Mouse (Mus musculus) lung, postnatal 4 days (tissue): ENCODE results near the gene Itpripl2.
A peak's percentile ranks its signal among the peaks of the same experiment; 100 is the strongest.

Experiments
- DNase-seq, 2 experiments: peaks; one replicate each; pipeline ENCODE4 v3.0.0; 2021

Itpripl2 gene

GRCm38 (mm10) chr7:118491431-118492147, at the start of gene Itpripl2:
TSS of gene Itpripl2 (minus strand) at chr7:118491975.
- peak; percentile 91 to 94 for DNase-seq

DNA sequence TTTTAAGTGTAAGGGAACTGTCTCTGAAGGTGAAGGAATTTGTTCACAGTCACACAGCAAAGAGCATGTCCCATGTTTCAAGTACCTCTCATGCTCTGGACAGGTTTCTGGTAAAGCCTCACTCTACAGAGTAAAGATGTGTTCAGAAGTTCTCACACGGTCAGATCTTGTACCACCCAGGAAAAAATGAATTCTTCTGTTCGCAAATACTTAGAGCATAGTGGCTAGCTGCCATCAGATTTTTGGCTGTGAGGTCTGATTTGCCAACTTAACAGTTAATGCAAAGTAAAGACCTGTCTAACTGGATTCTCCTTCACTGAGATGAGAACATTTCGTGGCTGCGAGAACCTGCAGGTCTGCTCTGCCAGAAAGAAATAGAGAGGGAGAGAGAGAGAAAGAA, 43.3 kb upstream of the Itpripl2 start:
- DNase-seq = peak in 1 of 2 experiments; percentile 38

- DNase-seq = no peak
Observed at GRCm38 (mm10) chr7:118534326-118534725, 42.6 kb upstream of the Itpripl2 start.

- peak; percentile 95 to 96 for DNase-seq
Observed at GRCm38 (mm10) chr7:118533178-118533578, 41.4 kb upstream of the Itpripl2 start, which contains the start of gene Coq7. TSS of gene Coq7 (minus strand) at chr7:118533356.

DNA sequence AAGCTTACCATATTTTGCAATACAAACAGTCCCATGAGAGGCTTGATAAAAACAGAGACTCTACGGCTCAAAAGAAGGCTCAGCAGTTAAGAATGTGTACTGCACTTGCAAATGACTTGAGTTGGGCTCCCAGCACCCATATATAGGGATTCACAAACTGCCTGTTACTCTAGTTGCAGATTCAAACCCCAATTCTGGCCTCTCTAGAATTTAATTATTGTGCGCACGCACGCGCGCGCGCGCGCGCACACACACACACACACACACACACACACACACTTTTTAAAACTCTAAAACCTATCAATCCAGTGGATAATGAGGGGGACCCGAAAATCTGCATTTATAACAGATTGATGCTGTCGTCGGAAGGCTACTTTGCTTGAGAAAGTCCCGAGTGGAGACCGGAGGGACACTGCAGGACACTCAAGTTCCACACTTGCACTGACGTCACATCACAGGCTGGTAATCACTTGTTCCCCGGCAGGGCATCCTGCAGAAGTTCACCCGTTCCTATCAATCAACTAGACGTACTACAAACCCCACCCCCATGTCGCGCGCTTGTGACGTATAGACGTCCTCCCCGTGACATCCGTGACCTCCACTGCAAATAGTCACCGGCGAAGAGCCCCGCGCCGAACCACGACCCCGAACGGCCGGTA, 40.9 kb upstream of the Itpripl2 start:
- DNase-seq = peak; percentile 95 to 96

GRCm38 (mm10) chr7:118526967-118527366, 35.2 kb upstream of the Itpripl2 start:
- DNase-seq = no peak

DNA sequence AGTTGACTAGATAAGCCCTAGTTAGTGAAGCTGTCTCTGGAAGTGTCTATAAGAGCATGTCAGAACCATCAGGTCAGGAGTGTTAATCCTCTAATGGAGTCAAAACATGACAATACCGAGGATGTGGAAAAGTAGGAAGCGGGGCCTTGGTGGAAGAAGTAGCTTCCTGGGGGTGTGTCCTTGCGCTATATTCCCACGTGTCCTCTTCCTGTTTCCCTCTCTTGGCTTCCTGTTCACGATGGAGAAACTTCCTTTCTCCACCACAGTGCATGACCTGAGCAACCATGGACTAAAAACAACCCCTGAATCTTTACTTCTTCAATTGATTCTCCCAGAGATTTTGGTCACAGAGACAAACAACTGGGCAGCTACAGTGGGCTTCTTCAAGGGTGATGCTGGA, 30.3 kb upstream of the Itpripl2 start:
- no peak for DNase-seq

DNA sequence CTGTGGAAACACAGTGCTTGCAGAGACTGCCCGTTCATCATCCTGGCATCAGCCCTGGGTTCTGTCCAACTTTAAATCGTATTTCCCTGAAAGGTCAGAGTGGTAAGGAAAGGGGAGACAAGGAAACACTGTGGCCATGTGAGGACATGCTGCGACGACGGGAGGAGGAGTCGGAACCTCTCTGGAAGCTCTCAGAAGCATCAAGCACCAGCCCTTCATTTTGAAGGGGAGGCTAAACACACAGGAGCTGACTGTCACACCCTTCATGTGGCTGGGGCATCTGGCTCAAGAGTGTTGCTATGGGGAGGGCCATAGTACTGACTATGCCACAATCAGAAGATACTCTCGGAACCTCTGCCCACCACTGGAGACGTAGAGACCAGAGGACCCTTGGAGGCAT, 27.9 kb upstream of the Itpripl2 start:
- peak in 1 of 2 experiments; percentile 67 for DNase-seq

GRCm38 (mm10) chr7:118518687-118519086, 26.9 kb upstream of the Itpripl2 start:
- peak; percentile 86 to 90 for DNase-seq

GRCm38 (mm10) chr7:118517819-118518218, 26.0 kb upstream of the Itpripl2 start:
- peak; percentile 56 to 64 for DNase-seq

DNA sequence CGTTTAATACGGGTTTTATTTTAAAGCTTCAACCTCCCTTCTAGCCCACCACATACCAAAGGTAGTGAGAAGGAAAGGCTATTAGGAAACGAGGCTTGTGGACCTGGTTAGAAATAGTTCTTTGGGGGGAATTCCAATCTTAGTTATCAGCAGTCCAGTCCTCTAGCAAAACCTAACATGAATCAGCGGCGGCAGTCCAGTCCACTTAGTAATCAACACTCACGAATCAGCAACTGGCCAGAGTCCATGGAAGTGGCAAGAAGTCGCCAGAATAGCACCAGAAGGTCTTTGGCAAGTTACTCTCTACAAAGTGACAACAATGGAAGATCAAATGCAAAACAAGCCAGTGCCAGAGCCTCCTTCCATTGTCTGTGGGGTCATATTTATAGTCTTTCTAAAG, 16.8 kb upstream of the Itpripl2 start:
- no peak for DNase-seq

- no peak for DNase-seq
Observed at GRCm38 (mm10) chr7:118503844-118504243, 12.1 kb upstream of the Itpripl2 start.

DNA sequence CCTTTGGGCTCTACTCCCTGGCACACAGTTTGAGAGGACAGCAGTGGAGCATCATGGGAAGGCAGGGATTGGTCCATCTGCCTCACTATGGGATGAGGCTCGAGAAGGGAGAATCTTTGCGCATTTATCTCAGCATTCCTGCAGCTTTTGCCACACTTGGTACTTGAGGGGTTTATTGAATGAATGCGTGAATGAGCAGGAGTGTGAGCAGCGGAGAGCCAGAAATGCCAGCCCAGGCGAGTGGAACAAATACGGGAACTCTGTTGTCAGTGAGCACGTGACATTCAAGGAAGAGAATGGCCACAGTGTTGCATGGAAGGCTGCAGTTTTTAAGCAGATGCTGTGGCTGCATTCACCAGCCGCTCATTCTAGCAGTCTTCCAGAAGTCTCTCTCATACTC, 10.6 kb upstream of the Itpripl2 start:
- DNase-seq = no peak

DNA sequence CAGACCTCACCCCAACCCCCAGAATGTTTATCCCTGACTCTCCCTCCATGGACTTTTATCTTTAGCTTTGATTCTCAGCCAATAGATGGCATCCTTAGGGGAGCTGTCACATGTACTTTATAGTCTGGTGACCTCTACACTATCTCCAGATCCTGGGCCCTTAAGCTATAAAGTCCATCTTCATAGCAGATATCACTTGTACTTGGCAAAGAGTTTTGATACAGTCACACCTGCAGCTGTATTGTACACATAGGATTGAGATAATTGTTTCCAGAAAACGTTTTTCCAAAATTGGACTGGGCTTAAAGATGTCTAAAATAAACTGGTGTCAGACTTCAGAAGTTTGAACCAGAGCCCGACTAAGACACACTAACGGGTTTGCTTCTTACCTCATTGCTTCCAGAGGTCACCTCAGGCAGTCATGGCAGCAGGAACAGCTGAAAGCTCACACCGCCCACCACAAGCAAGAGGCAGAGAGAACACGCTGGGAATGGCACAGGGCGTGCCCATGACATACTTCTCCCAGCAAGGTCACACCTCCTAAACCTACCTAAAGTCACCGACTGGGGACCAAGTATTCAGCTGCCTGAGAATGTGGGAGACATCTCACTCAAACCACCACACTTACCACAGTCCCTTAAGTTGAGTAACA, 8.1 kb upstream of the Itpripl2 start:
- no peak for DNase-seq

GRCm38 (mm10) chr7:118498984-118499783, 7.4 kb upstream of the Itpripl2 start:
- no peak for DNase-seq

DNA sequence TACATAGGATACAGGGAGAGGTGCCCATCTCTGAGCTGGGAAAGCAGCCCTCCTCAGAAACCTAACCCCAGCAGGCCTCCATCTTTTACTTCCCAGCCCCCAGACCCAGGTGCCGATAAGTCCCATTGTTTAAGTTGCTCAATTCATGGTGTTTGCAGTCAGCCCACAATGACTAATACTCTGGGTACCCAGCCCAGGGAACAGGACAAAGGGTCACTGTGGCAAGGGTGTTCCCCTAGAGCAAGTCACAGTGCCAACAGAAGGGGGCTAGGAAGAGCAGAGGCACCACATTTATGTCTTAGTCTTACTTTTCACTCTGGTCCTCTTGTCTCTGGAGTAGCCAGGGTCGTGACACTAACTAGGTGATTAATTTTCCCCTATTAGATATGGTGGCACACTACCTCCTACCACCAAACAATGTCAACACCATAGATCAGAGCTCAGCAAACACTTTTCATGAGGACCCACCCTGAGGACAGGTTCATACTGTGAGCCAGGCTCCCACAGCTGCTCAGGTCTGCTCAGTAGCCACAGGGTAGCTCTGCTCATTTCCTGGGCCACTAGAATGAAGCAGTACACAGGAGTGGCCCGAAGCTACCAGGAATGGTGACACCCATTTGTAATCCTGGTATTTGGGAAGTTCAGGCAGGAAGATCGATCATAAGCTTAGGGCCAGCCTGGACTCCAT, 3.3 kb upstream of the Itpripl2 start:
- no peak for DNase-seq

DNA sequence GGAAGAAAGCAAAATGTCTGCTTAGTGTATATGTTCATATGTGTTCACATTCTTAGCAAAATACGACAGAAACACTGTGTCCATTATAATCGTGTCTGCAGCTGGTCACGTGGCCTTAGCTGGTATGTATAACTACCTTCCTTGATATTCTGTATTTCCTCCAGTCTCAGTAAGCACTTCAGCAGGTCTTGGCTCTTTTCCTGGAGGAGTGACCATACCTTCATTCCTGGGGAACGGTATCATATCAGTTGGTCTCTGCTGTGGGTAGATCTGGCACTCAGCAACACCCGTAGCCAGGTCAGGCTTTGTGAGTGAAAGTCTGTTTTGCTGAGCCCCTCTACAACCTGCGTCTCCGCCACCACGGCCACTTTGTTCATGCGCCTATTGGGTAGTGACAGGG, 2.1 kb upstream of the Itpripl2 start:
- peak; percentile 36 to 41 for DNase-seq

DNA sequence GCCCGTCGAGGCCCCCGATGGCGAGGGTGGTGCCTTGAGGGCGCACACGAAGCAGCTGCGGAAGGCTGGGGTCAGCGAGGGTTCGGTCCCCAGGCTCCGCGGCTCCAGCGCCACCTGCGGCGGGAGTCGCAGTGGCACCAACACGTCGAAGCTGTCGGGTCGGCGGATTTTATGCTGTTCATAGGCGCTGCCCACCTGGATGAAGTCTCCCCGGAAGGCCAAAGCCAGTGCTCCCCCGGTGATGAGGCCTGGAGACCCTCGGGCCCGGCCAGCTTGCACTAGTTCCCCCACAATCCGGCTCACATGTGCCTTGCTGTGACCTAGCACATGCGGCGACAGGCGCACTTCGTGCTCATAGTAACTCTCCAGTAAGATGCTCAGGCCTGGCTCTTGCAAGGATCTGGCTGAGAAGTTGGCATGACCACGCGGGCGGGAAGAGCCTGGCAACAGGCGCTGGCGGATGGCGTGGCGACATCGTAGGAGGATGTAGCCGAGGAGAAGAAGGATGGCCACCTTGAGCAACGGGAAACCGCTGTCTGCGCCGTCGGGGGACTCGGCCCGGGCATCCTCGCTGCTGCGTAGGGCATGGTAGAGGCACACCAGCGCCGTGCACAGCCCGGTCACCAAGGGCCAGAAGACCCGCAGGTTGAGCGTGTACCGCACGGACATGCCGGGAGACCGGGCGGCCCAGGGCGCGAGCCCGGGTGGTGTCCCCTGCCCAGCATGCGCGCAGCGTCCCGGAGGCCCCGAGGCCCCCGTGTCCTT, 927 bp downstream of the Itpripl2 start:
- peak; percentile 58 to 71 for DNase-seq

DNA sequence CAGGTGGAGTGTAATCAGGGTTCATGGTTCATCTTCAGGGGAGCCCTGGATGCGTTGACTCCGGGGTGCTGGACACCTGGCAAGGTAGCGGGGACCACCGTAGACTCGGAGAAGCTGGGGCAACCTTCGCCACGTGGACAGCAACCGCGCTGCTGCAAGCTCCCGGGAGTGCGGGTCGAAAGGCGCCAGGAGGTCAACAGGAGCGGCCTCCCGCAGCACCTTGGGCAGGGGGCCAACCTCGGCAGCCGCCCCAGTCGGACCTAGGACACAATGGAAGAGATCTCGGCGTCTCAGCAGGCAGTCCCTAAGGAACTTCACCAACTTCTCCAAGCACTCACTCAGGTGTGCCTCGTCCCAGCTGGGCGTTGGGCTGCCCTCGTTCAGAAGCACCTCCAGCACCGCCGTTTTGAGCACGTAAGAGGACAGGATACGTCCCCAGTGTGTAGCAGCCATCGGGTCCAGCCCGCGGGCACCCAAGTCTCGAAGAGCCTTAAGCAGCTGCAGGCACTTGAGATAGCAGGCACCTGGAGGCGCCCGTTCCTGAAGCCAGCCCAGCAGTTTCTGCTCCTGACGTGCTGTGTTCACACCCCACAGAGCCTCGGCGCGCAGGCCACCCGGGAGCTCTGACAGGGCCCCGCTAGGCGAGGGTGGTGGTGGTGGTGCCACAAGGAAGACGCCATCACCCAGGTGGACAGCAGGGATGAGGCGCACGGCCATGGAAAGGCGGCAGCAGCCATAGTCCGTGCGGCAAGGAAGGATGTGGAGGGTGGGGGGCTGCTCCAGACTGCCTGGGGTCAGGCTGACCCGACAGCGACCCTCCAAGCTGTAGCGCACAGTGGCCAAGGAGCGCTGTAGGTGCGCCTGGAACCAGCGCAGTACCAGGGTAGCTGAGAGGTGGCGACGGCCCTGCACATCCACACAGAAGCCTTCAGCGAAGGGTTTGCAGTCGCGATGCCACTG, 1.8 kb downstream of the Itpripl2 start:
- peak; percentile 29 to 52 for DNase-seq

DNA sequence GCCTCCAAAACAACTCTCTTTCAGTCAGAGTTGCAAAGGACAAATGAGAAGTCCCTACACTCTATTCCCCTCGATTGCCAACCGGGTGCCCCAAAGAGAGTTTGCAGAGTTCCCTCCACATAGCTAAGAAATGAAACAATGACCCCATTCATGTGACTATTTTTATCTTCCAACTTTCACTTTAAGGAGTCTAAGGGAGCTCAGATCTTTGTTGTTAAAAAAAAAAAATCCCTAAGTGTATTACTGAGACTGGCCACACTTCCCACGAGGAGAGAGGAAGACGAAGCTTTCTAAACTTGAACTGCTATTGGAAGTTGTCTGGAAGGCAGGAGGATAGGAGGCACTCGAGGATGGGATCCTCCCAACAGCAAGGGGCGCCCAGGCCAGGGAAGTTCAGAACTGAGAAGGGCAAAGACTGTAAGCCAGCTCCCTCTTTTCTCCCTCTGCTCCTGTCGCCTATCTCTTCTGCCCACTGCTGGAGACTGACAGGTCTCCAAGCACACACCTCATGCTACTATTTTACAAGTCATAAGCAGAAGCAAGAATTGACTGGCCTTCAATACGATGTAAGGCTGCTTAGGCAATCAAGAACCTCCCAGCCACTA, 3.6 kb downstream of the Itpripl2 start:
- DNase-seq = peak in 1 of 2 experiments; percentile 33
